Mouse (Mus musculus) neural tube, embryonic 13.5 days (tissue): ENCODE data around the gene Fgg. TPM values are rescaled to one million over a fixed set of nuclear protein-coding genes. Genes with fewer than 3 reads are reported as not detected.

Experiments used
- ATAC-seq: fragments of 200-750 bp; cut with Nextera tagmentation; 2 replicates; pipeline ENCODE4 v1.8.0; 2017; ENCODE audit warnings: low read depth, mild to moderate bottlenecking, moderate TSS enrichment, moderate library complexity
- H3K27ac ChIP-seq: fragments of 300-500 bp; sonication (generic); replicated peaks from 2 replicates; pipeline ENCODE4 v1.5.1; 2015; ENCODE audit warnings: moderate library complexity, mild to moderate bottlenecking, inconsistent platforms
- H3K27me3 ChIP-seq: fragments of 300-500 bp; sonication (generic); 2 replicates; pipeline ENCODE4 v1.6.1; 2015; ENCODE audit warnings: mild to moderate bottlenecking, inconsistent platforms
- H3K36me3 ChIP-seq: fragments of 300-500 bp; sonication (generic); 2 replicates; pipeline ENCODE4 v1.6.1; 2015; ENCODE audit warnings: mild to moderate bottlenecking, inconsistent platforms
- H3K4me1 ChIP-seq: fragments of 300-500 bp; sonication (generic); replicated peaks from 2 replicates; pipeline ENCODE4 v1.6.1; 2015; ENCODE audit warnings: inconsistent platforms
- H3K4me2 ChIP-seq: fragments of 300-500 bp; sonication (generic); 2 replicates; pipeline ENCODE4 v1.6.1; 2015; ENCODE audit warnings: inconsistent platforms, mild to moderate bottlenecking, moderate library complexity
- H3K4me3 ChIP-seq: fragments of 300-500 bp; sonication (generic); 2 replicates; pipeline ENCODE4 v1.5.1; 2015; ENCODE audit warnings: mild to moderate bottlenecking, inconsistent platforms
- H3K9ac ChIP-seq: fragments of 300-500 bp; sonication (generic); 2 replicates; pipeline ENCODE4 v1.6.1; 2015; ENCODE audit warnings: moderate library complexity, mild to moderate bottlenecking, inconsistent platforms
- H3K9me3 ChIP-seq: fragments of 300-500 bp; sonication (generic); 2 replicates; pipeline ENCODE4 v1.6.1; 2016; ENCODE audit warnings: inconsistent platforms
- WGBS: fragments of 180-500 bp; shearing (Covaris S2); methylation state at CpG from one replicate; pipeline ENCODE4 v1.1.7; 2015; 5-methylcytosine and 5-hydroxymethylcytosine counted together
- polyA plus RNA-seq: library from polyadenylated mRNA; unstranded; fragments of >200 nt; fragmentation: Nextera tagmentation; extraction: Ambion mirVana; gene quantifications from 2 replicates; pipeline ENCODE4 v1.2.1, GENCODE M21; 2015

Gene Fgg
- polyA plus RNA-seq, 1 experiment from 2014 or later, result not detected

GRCm38 (mm10) chr3:83030331-83030730, 22.8 kb downstream of the Fgg start:
- Histone ChIP-seq H3K36me3 (no peaks in the 10 kb centered on the region), H3K4me3 (no peak overlapping the region), H3K27me3 (no peaks in the 10 kb centered on the region), H3K9ac (no peak overlapping the region), H3K27ac (no peak overlapping the region), H3K9me3 (no peaks in the 10 kb centered on the region), H3K4me2 (no peak overlapping the region), H3K4me1 (no peaks in the 10 kb centered on the region)
- 87% methylated on average over 4 of the region's 4 CpGs for WGBS
- no peak for ATAC-seq

GRCm38 (mm10) chr3:83032746-83033308, 25.3 kb downstream of the Fgg start:
- Histone ChIP-seq H3K9me3 (no peaks in the 10 kb centered on the region), H3K9ac (0 out of 2 replicates have a peak overlapping the region, but pooled peaks have one; percentile 41), H3K4me2 (peak overlapping the region; percentile 42), H3K4me3 (peak overlapping the region; percentile 14; the same call in 1 of the 2 replicates), H3K4me1 (no peaks in the 10 kb centered on the region), H3K27ac (no peak overlapping the region), H3K27me3 (no peaks in the 10 kb centered on the region), H3K36me3 (no peaks in the 10 kb centered on the region)
- ATAC-seq, result no peak; the same call in 1 of the 2 replicates
- WGBS, result 41% methylated on average over 13 of the region's 13 CpGs

GRCm38 (mm10) chr3:83033801-83034200, 26.3 kb downstream of the Fgg start:
- H3K27me3 ChIP-seq, result no peaks in the 10 kb centered on the region
- H3K4me3 ChIP-seq, result no peak overlapping the region
- H3K4me1 ChIP-seq, result no peaks in the 10 kb centered on the region
- H3K9me3 ChIP-seq, result no peaks in the 10 kb centered on the region
- no peak for ATAC-seq
- no peak overlapping the region for H3K27ac ChIP-seq
- H3K9ac ChIP-seq, result no peak overlapping the region
- no peaks in the 10 kb centered on the region for H3K36me3 ChIP-seq
- WGBS, result 83% methylated on average over 8 of the region's 8 CpGs
- H3K4me2 ChIP-seq, result no peak overlapping the region

GRCm38 (mm10) chr3:83038865-83039264, 31.3 kb downstream of the Fgg start:
- H3K9ac ChIP-seq, result no peak overlapping the region
- no peak overlapping the region for H3K4me2 ChIP-seq
- WGBS, result 83% methylated on average over 2 of the region's 2 CpGs

GRCm38 (mm10) chr3:83039666-83040065, 32.1 kb downstream of the Fgg start:
- WGBS, result 86% methylated on average over 4 of the region's 4 CpGs
- H3K36me3 ChIP-seq, result no peaks in the 10 kb centered on the region
- ATAC-seq, result no peak
- no peaks in the 10 kb centered on the region for H3K27me3 ChIP-seq
- H3K4me3 ChIP-seq, result no peak overlapping the region
- H3K27ac ChIP-seq, result no peak overlapping the region
- no peak overlapping the region for H3K4me2 ChIP-seq
- no peaks in the 10 kb centered on the region for H3K4me1 ChIP-seq
- H3K9ac ChIP-seq, result no peak overlapping the region
- H3K9me3 ChIP-seq, result no peaks in the 10 kb centered on the region

More at GRCm38 (mm10) chr3:83038865-83039264, 31.3 kb downstream of the Fgg start:
- no peak overlapping the region for H3K27ac ChIP-seq
- H3K4me1 ChIP-seq, result no peaks in the 10 kb centered on the region
- no peak for ATAC-seq
- no peaks in the 10 kb centered on the region for H3K9me3 ChIP-seq
- H3K36me3 ChIP-seq, result no peaks in the 10 kb centered on the region
- H3K4me3 ChIP-seq, result no peak overlapping the region
- H3K27me3 ChIP-seq, result no peaks in the 10 kb centered on the region

- Histone ChIP-seq H3K4me2 (no peak overlapping the region), H3K9ac (no peak overlapping the region), H3K9me3 (no peaks in the 10 kb centered on the region), H3K4me3 (no peak overlapping the region), H3K27ac (no peak overlapping the region), H3K36me3 (no peaks in the 10 kb centered on the region), H3K4me1 (no peaks in the 10 kb centered on the region), H3K27me3 (no peaks in the 10 kb centered on the region)
- 87% methylated on average over 5 of the region's 5 CpGs for whole genome bisulfite sequencing
- ATAC-seq, result no peak
Observed at GRCm38 (mm10) chr3:83042451-83042850, 34.9 kb downstream of the Fgg start.

GRCm38 (mm10) chr3:83046649-83047048, 39.1 kb downstream of the Fgg start:
- H3K4me1 ChIP-seq, result no peaks in the 10 kb centered on the region
- 89% methylated on average over 11 of the region's 11 CpGs for WGBS
- H3K9ac ChIP-seq, result no peak overlapping the region
- H3K36me3 ChIP-seq, result no peaks in the 10 kb centered on the region
- no peaks in the 10 kb centered on the region for H3K9me3 ChIP-seq
- H3K27me3 ChIP-seq, result no peaks in the 10 kb centered on the region
- H3K27ac ChIP-seq, result no peak overlapping the region
- H3K4me2 ChIP-seq, result no peak overlapping the region
- ATAC-seq, result no peak
- no peak overlapping the region for H3K4me3 ChIP-seq

- H3K4me3 ChIP-seq, result no peak within 1 kb of the TSS
- no peak within 1 kb of the TSS for H3K27ac ChIP-seq
- H3K4me2 ChIP-seq, result no peak within 1 kb of the TSS
- WGBS, result 85% methylated on average over 8 of the region's 8 CpGs
- no peaks in the 10 kb centered on the region for H3K9me3 ChIP-seq
- no peak within 1 kb of the TSS for H3K9ac ChIP-seq
- no peaks in the 10 kb centered on the region for H3K36me3 ChIP-seq
- H3K27me3 ChIP-seq, result no peaks in the 10 kb centered on the region
- no peak for ATAC-seq
- H3K4me1 ChIP-seq, result no peaks in the 10 kb centered on the region
Observed at GRCm38 (mm10) chr3:83049680-83050079, 42.2 kb downstream of the Fgg start, which contains the start of gene Fgb. Gene Fgb, minus strand, starts transcription at chr3:83049863.

GRCm38 (mm10) chr3:83050661-83051060, 43.1 kb downstream of the Fgg start:
- Histone ChIP-seq H3K27me3 (no peaks in the 10 kb centered on the region), H3K4me3 (no peak overlapping the region), H3K4me1 (no peaks in the 10 kb centered on the region), H3K27ac (no peak overlapping the region), H3K9me3 (no peaks in the 10 kb centered on the region), H3K9ac (no peak overlapping the region), H3K4me2 (no peak overlapping the region), H3K36me3 (no peaks in the 10 kb centered on the region)
- 87% methylated on average over 5 of the region's 5 CpGs for WGBS
- ATAC-seq, result no peak

- no peak overlapping the region for H3K4me3 ChIP-seq
- no peaks in the 10 kb centered on the region for H3K27me3 ChIP-seq
- H3K9me3 ChIP-seq, result no peaks in the 10 kb centered on the region
- H3K36me3 ChIP-seq, result peaks cover 2% of the 10 kb centered on the region; the same call in 1 of the 2 replicates
- ATAC-seq, result no peak
- no peak overlapping the region for H3K4me2 ChIP-seq
- H3K4me1 ChIP-seq, result peaks cover 13% of the 10 kb centered on the region
- H3K9ac ChIP-seq, result no peak overlapping the region
- H3K27ac ChIP-seq, result no peak overlapping the region
- WGBS, result 70% methylated on average over 5 of the region's 5 CpGs
Observed at GRCm38 (mm10) chr3:83052102-83052501, 44.6 kb downstream of the Fgg start.

GRCm38 (mm10) chr3:83053126-83053525, 45.6 kb downstream of the Fgg start:
- H3K4me1 ChIP-seq, result peaks cover 13% of the 10 kb centered on the region
- no peaks in the 10 kb centered on the region for H3K27me3 ChIP-seq
- H3K36me3 ChIP-seq, result peaks cover 11% of the 10 kb centered on the region; the same call in 1 of the 2 replicates
- no peaks in the 10 kb centered on the region for H3K9me3 ChIP-seq
- H3K4me3 ChIP-seq, result no peak overlapping the region
- no peak overlapping the region for H3K4me2 ChIP-seq
- 92% methylated on average over 7 of the region's 7 CpGs for WGBS
- no peak for ATAC-seq
- H3K9ac ChIP-seq, result no peak overlapping the region
- H3K27ac ChIP-seq, result no peak overlapping the region

GRCm38 (mm10) chr3:83053758-83054157, 46.2 kb downstream of the Fgg start:
- Histone ChIP-seq H3K4me2 (no peak overlapping the region), H3K27ac (no peak overlapping the region), H3K27me3 (no peaks in the 10 kb centered on the region), H3K36me3 (peaks cover 16% of the 10 kb centered on the region), H3K9me3 (no peaks in the 10 kb centered on the region), H3K4me3 (no peak overlapping the region), H3K4me1 (peaks cover 13% of the 10 kb centered on the region), H3K9ac (no peak overlapping the region)
- 41% methylated on average over 10 of the region's 10 CpGs for WGBS
- no peak for ATAC-seq

- H3K9me3 ChIP-seq, result no peaks in the 10 kb centered on the region
- H3K4me2 ChIP-seq, result peak overlapping the region; percentile 50
- H3K4me1 ChIP-seq, result peaks cover 13% of the 10 kb centered on the region
- H3K27me3 ChIP-seq, result no peaks in the 10 kb centered on the region
- H3K36me3 ChIP-seq, result peaks cover 26% of the 10 kb centered on the region
- no peak overlapping the region for H3K9ac ChIP-seq
- no peak overlapping the region for H3K27ac ChIP-seq
- 41% methylated on average over 13 of the region's 13 CpGs for WGBS
- H3K4me3 ChIP-seq, result peak overlapping the region; percentile 78
- ATAC-seq, result no peak
Observed at GRCm38 (mm10) chr3:83054759-83055158, 47.2 kb downstream of the Fgg start.
